Mouse (Mus musculus) left cerebral cortex, adult 6 months (tissue): Measurements from ENCODE around the gene Tekt1. TPM values are rescaled to one million over a fixed set of nuclear protein-coding genes. Genes with fewer than 3 reads are reported as not detected.

Source experiments
- long read RNA-seq, 2 experiments: library from polyadenylated mRNA; unstranded; transcript quantifications; one replicate each; pipeline ENCODE4 v2.0.0; 2019 to 2020
- polyA plus RNA-seq: library from polyadenylated mRNA; unstranded; fragments of <200 nt; fragmentation: Nextera tagmentation; gene quantifications from 2 replicates; pipeline ENCODE4 v1.2.3, GENCODE M21; 2021

Gene Tekt1
- polyA plus RNA-seq, result 2.5 and 2.9 TPM in 2 replicates
- long read RNA-seq, experiment 1, transcript Tekt1-203 (8 exons, 1,397 nt), result major isoform, 8 of 9 reads
- long read RNA-seq, experiment 1, partial matches to known transcripts, result 0 of 9 reads
- long read RNA-seq, experiment 1, other reads (novel, unspliced or antisense), result 1 of 9 reads
- long read RNA-seq, experiment 2, partial matches to known transcripts, result 2 of 6 reads
- long read RNA-seq, experiment 2, other reads (novel, unspliced or antisense), result 1 of 6 reads

DNA sequence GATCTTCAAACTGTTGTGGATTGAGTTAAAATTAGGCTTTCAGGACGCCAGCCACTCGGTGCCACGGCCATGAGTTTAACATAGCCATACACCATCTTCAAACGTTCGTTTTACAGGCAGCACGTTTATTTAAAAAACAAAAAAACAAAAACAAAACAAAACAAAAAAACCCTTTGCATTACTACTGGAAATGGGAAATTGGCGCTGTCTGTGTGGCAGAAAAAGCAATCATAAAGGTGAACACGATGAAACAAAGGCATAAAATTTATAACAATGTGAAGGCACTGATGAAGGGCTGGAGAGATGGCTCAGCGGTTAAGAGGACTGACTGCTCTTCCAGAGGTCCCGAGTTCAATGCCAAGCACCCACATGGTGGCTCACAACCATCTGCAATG, at the start of gene Tekt1:
Gene Tekt1 (minus strand): TSS at position 96 of the 395 bp plus-strand sequence.

DNA sequence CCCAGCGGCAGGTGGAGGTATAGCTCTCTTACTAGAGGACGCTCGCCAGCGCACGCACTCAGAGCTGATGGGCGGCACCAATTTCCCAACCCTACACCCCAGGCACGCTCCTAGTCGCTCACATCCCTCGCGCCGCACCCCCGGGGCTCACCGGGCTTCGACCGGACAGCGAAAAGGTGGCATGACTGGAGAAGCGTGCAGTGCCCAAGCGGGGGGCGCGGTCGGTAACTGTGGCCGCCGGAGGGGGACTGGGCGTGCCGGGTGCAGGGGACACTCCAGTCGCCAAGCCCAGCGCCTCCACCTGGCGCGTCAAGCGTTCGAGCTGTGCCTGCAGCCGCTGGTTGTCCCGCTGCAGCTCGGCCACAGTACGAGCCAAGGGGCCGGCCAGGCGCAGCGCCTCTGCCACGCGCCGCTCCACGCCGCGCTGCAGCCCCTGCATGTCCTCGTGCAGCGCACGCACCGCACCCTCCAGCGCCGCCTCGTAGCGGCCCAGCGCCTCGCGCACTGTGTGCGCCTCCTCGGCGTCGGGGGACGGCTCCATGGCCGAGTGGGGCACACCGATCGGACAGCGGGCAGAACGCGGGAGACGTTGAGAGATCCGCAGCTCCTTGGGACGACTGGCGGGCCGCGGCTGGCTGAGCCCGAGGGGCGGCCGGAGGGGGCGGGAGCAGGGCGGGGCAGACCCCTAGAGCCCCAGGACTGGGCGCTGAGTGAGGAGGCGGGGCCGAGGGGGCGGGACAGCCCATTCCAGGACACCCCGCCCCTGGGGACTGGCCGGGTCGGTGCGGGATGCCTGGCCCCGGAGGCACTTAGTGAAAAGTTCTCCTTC, 49.1 kb upstream of the Tekt1 start, which contains the start of gene Smtnl2:
Gene Smtnl2 (minus strand): TSS at position 621 of the 829 bp plus-strand sequence.

DNA sequence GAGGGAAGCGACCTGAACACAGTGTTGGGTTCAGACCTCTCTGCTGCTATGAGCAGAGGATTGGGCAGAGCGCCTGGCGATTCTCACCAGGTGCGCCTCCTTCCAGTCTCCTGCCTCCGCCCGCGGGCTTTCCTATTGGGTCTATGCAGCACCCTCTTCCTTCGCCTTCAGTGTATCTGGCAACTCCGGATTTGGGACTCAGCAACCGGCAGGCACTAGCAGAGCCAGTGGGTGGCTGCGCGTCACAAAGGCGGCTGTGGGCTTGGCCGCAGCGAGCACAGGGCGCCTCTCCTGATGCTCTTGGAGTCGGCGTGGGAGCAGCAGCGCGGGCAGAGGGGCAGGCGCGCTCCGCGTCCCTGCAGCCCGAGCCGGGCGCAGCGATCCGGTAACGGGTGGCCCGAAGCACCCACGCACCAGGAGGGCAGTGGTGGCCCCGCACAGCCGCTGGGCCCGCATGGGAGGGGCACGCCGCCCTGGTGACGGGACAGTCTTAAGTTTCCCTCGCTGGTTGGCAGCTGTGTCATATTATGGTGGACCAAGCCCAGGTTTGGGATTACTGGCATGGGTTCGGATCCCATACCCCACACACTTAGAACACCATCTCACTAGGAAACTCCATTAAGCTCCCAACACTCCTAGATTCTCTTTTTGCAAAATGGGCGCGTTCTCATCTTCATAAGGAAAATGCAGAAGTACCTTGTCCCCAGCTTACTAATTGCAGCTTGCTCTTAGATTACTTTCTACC, 47.9 kb downstream of the Tekt1 start, which contains the start of gene Fbxo39:
Gene Fbxo39 (plus strand): TSS at position 294 of the 745 bp plus-strand sequence.

DNA sequence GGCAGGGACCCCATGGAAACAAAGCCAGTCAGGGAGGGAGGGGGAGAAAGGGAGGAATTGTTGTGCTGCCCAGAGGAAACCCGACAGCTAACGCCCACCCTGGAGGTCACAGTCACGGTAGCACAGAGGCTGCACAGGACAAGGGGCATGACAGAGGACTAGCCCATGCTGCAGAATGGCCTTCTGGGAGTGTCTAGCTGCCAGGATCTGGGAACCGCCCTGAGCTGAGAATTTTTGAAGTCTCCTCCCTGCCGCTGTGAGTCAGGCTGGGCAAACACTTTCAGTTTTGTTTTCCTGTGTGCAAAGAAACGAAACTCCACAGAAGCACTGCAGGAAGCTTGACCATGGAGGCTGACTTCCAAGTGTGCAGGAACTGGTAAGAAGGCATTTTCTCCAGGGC, 60.9 kb downstream of the Tekt1 start, which contains the start of gene Xaf1:
Gene Xaf1 (plus strand): TSS at position 296 of the 400 bp plus-strand sequence.

Other genes with a start within 250 kb of the Tekt1 start
- gene Pitpnm3, start 226.7 kb downstream of the Tekt1 start, polyA plus RNA-seq, result 7.3 and 12.1 TPM in 2 replicates
- 0.13 and 0.23 TPM in 2 replicates for gene Gm43951, start 155.6 kb downstream of the Tekt1 start, polyA plus RNA-seq
- 4.5 and 5.0 TPM in 2 replicates for gene 4933427D14Rik, start 155.0 kb downstream of the Tekt1 start, polyA plus RNA-seq
- 137 and 139 TPM in 2 replicates for gene Txndc17, start 154.9 kb downstream of the Tekt1 start, polyA plus RNA-seq
- 34.7 and 40.8 TPM in 2 replicates for gene Med31, start 146.8 kb downstream of the Tekt1 start, polyA plus RNA-seq
- gene Slc13a5, start 95.2 kb downstream of the Tekt1 start, polyA plus RNA-seq, result 9.4 and 15.0 TPM in 2 replicates
- 18.0 and 20.5 TPM in 2 replicates for gene Xaf1, start 60.8 kb downstream of the Tekt1 start, polyA plus RNA-seq
- not detected in 2 replicates for gene Fbxo39, start 48.0 kb downstream of the Tekt1 start, polyA plus RNA-seq
- 0.60 TPM in 2 replicates for gene Smtnl2, start 49.3 kb upstream of the Tekt1 start, polyA plus RNA-seq
- 0.15 and 0.20 TPM in 2 replicates for gene Ggt6, start 73.1 kb upstream of the Tekt1 start, polyA plus RNA-seq
- 6.7 and 10.9 TPM in 2 replicates for gene Mybbp1a, start 78.9 kb upstream of the Tekt1 start, polyA plus RNA-seq
- gene Spns2, start 127.5 kb upstream of the Tekt1 start, polyA plus RNA-seq, result 4.2 and 4.6 TPM in 2 replicates
- gene Spns3, start 188.1 kb upstream of the Tekt1 start, polyA plus RNA-seq, result 0.30 and 0.37 TPM in 2 replicates
- 17.5 and 23.7 TPM in 2 replicates for gene Ube2g1, start 244.8 kb upstream of the Tekt1 start, polyA plus RNA-seq